Comparison of ENCODE assay signal across 8 mouse cellular contexts in the genomic region with DNA sequence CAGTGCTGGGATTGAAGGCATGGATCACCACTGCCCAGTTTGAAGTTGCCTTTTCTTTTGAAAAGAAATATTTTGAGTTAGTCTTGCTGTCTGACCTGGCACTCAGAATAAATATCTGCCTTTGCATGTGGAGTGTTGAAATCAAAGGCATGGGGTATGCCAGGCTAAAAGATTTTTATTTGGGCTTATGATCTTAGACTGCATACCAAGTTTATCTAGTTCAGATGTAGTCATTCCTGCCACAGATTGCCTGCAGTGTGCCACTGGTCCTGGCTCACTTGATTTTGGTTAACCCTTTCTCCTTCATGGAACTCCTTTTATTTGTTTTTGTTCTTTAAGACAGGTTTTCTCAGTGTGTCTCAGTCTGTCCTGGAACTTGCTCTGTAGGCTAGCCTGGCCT. TPM values are rescaled to one million over a fixed set of nuclear protein-coding genes. Genes with fewer than 3 reads are reported as not detected.
DNase-seq lines count a peak whose midpoint lies in the region; ATAC-seq and TF ChIP-seq lines count a peak whose summit lies in the region.

No protein-coding gene starts in this region.

- no peak for ATAC-seq in kidney, embryonic 14.5 days (ENCODE audit: low FRiP score, low TSS enrichment)
- no peak for ATAC-seq in hindbrain, embryonic 14.5 days (ENCODE audit: low FRiP score)
- ATAC-seq in midbrain, embryonic 14.5 days (ENCODE audit: low FRiP score, low TSS enrichment), result no peak

- peak overlapping the region; percentile 74 for H3K4me3 ChIP-seq in kidney, embryonic 14.5 days (ENCODE audit: low read length)
- peak overlapping the region; percentile 74 for H3K4me3 ChIP-seq in hindbrain, embryonic 14.5 days (replicated peaks; ENCODE audit: low read length)
- H3K4me3 ChIP-seq in midbrain, embryonic 14.5 days (replicated peaks; ENCODE audit: low read depth, low read length), result peak overlapping the region; percentile 88

- no peak overlapping the region for H3K27ac ChIP-seq in kidney, embryonic 14.5 days (ENCODE audit: low read depth, low read length)
- no peak overlapping the region for H3K27ac ChIP-seq in hindbrain, embryonic 14.5 days
- H3K27ac ChIP-seq in midbrain, embryonic 14.5 days (replicated peaks; ENCODE audit: low read depth, low read length), result no peak overlapping the region

- no peak for DNase-seq in kidney, adult 8-10 months
- DNase-seq in brain, embryonic 14.5 days (ENCODE audit: low read depth), result peak; percentile 19
- no peak for DNase-seq in hindbrain, embryonic 14.5 days (ENCODE audit: low spot score)
- DNase-seq in midbrain, embryonic 14.5 days, result no peak
- DNase-seq in frontal cortex, postnatal 14 days (ENCODE audit: low spot score in 2 of 2), result no peak
- DNase-seq in B cell, adult 2 months, result no peak
- DNase-seq in left cerebral cortex, adult 8-10 months (ENCODE audit: low spot score in 2 of 2), result no peak

- H3K4me1 ChIP-seq in kidney, embryonic 14.5 days (ENCODE audit: control insufficient read depth, insufficient read depth, low read length), result peaks cover 9% of the 10 kb centered on the region; the same call in 1 of the 2 replicates
- peaks cover 33% of the 10 kb centered on the region for H3K4me1 ChIP-seq in hindbrain, embryonic 14.5 days (replicated peaks; ENCODE audit: control insufficient read depth, insufficient read depth, low read length)
- H3K4me1 ChIP-seq in midbrain, embryonic 14.5 days (ENCODE audit: control insufficient read depth, insufficient read depth, low read length), result peaks cover 36% of the 10 kb centered on the region

- H3K4me2 ChIP-seq in kidney, embryonic 14.5 days (replicated peaks; ENCODE audit: low read depth, low read length), result peak overlapping the region; percentile 88
- peak overlapping the region; percentile 84 for H3K4me2 ChIP-seq in hindbrain, embryonic 14.5 days (replicated peaks)
- peak overlapping the region; percentile 68 for H3K4me2 ChIP-seq in midbrain, embryonic 14.5 days (ENCODE audit: low read length)

- no peaks in the 10 kb centered on the region for H3K27me3 ChIP-seq in kidney, embryonic 14.5 days (ENCODE audit: control insufficient read depth, insufficient read depth, low read length)
- H3K27me3 ChIP-seq in hindbrain, embryonic 14.5 days (ENCODE audit: control insufficient read depth, insufficient read depth, low read length), result no peaks in the 10 kb centered on the region
- no peaks in the 10 kb centered on the region for H3K27me3 ChIP-seq in midbrain, embryonic 14.5 days (ENCODE audit: control insufficient read depth, insufficient read depth, low read length)

- no peaks in the 10 kb centered on the region for H3K9me3 ChIP-seq in kidney, embryonic 14.5 days (ENCODE audit: control insufficient read depth, low read length)
- no peaks in the 10 kb centered on the region for H3K9me3 ChIP-seq in hindbrain, embryonic 14.5 days (ENCODE audit: control insufficient read depth, low read length)
- no peaks in the 10 kb centered on the region for H3K9me3 ChIP-seq in midbrain, embryonic 14.5 days (ENCODE audit: control insufficient read depth, low read length)

- H3K36me3 ChIP-seq in kidney, embryonic 14.5 days (ENCODE audit: control insufficient read depth, insufficient read depth, low read length), result peaks cover 40% of the 10 kb centered on the region
- H3K36me3 ChIP-seq in hindbrain, embryonic 14.5 days (replicated peaks; ENCODE audit: control insufficient read depth, insufficient read depth), result peaks cover 34% of the 10 kb centered on the region
- H3K36me3 ChIP-seq in midbrain, embryonic 14.5 days (ENCODE audit: control insufficient read depth, insufficient read depth, low read length), result peaks cover 24% of the 10 kb centered on the region

- peak overlapping the region; percentile 98 for H3K9ac ChIP-seq in kidney, embryonic 14.5 days (ENCODE audit: low read depth, low read length)
- peak overlapping the region; percentile 92 for H3K9ac ChIP-seq in hindbrain, embryonic 14.5 days
- H3K9ac ChIP-seq in midbrain, embryonic 14.5 days (replicated peaks; ENCODE audit: low read length), result peak overlapping the region; percentile 42

- no peak for TF ChIP-seq CTCF in brain, embryonic 14.5 days (IDR thresholded peaks at IDR 0.05; ENCODE audit: borderline replicate concordance, extremely low read depth, insufficient read depth, insufficient read length)

- no peak for TF ChIP-seq POLR2A in brain, embryonic 14.5 days (IDR thresholded peaks at IDR 0.05; ENCODE audit: borderline replicate concordance, extremely low read depth, insufficient read depth, insufficient read length, poor library complexity, severe bottlenecking)

RNA-seq across cellular contexts. Expression of a gene that starts 1.4 kb away (rescaled TPM):
- 297 and 300 TPM in 2 replicates for polyA plus RNA-seq in kidney, embryonic 14.5 days (2014; fragmentation: Nextera tagmentation; extraction: Ambion mirVana)
- polyA plus RNA-seq in brain, embryonic 14.5 days (2012; rRNA removed), result 259 and 273 TPM in 2 replicates
- polyA plus RNA-seq in hindbrain, embryonic 14.5 days (2014; fragmentation: Nextera tagmentation; extraction: Ambion mirVana), result 190 and 213 TPM in 2 replicates
- 222 and 237 TPM in 2 replicates for polyA plus RNA-seq in midbrain, embryonic 14.5 days (2014; fragmentation: Nextera tagmentation; extraction: Ambion mirVana)
- total RNA-seq in left cerebral cortex, adult 8-10 months (2022), result 100 to 1,000 TPM; 100 to 117 (median 107) TPM

RNA-seq across cellular contexts. Expression of a gene that starts 6.6 kb away (rescaled TPM):
- 16.9 and 22.9 TPM in 2 replicates for polyA plus RNA-seq in kidney, embryonic 14.5 days (2014; fragmentation: Nextera tagmentation; extraction: Ambion mirVana)
- polyA plus RNA-seq in brain, embryonic 14.5 days (2012; rRNA removed), result 12.4 and 15.9 TPM in 2 replicates
- polyA plus RNA-seq in hindbrain, embryonic 14.5 days (2014; fragmentation: Nextera tagmentation; extraction: Ambion mirVana), result 37.6 and 40.4 TPM in 2 replicates
- polyA plus RNA-seq in midbrain, embryonic 14.5 days (2014; fragmentation: Nextera tagmentation; extraction: Ambion mirVana), result 26.3 and 40.1 TPM in 2 replicates
- total RNA-seq in left cerebral cortex, adult 8-10 months (2022), result 10 to 100 TPM; 49.0 to 55.7 (median 53.1) TPM

RNA-seq across cellular contexts. Expression of a gene that starts 44.0 kb away (rescaled TPM):
- 300 and 337 TPM in 2 replicates for polyA plus RNA-seq in kidney, embryonic 14.5 days (2014; fragmentation: Nextera tagmentation; extraction: Ambion mirVana)
- 86.1 and 90.2 TPM in 2 replicates for polyA plus RNA-seq in brain, embryonic 14.5 days (2012; rRNA removed)
- 256 and 266 TPM in 2 replicates for polyA plus RNA-seq in hindbrain, embryonic 14.5 days (2014; fragmentation: Nextera tagmentation; extraction: Ambion mirVana)
- polyA plus RNA-seq in midbrain, embryonic 14.5 days (2014; fragmentation: Nextera tagmentation; extraction: Ambion mirVana), result 266 and 299 TPM in 2 replicates
- total RNA-seq in left cerebral cortex, adult 8-10 months (2022), result 100 to 1,000 TPM in 1 of 4 experiments, 10 to 100 TPM in 3; 93.9 to 105 (median 97.8) TPM

Comparison
In these comparisons a context has a peak if more than half of its experiments do, and no peak if none do; other contexts are left out.
1. H3K9ac ChIP-seq: peak in every context shown above with its lines; median percentile 98 in kidney, embryonic 14.5 days; 92 in hindbrain, embryonic 14.5 days; 42 in midbrain, embryonic 14.5 days.